Mouse (Mus musculus) embryo, embryonic 11.5 days (tissue): ENCODE measurements around the gene Gm20721.
"Not testable (repeated sequence)": the region's sequence is repeated elsewhere in the genome, so short reads cannot be mapped to it uniquely, and the experiment has no call there.

ENCODE experiments used
- DNase-seq: peaks from one replicate; pipeline ENCODE4 v3.0.0-alpha.2; 2012; ENCODE audit warnings: low read depth, low spot score

Gene Gm20721

GRCm38 (mm10) chr2:174346612-174346998 lies at the start of gene Gm20721:
TSS of gene Gm20721 (minus strand) at chr2:174346712.
- no peak for DNase-seq

GRCm38 (mm10) chr2:174393383-174393782 lies 46.9 kb upstream of the Gm20721 start:
- DNase-seq = no peak

GRCm38 (mm10) chr2:174392554-174392953 lies 46.0 kb upstream of the Gm20721 start:
- DNase-seq = no peak

GRCm38 (mm10) chr2:174391936-174392335 lies 45.4 kb upstream of the Gm20721 start:
- DNase-seq = no peak

- no peak for DNase-seq
These were observed 34.5 kb upstream of the Gm20721 start for GRCm38 (mm10) chr2:174381021-174381420.

GRCm38 (mm10) chr2:174366571-174366970 lies 20.1 kb upstream of the Gm20721 start:
- no peak for DNase-seq

- DNase-seq = no peak
These were observed 13.1 kb upstream of the Gm20721 start for GRCm38 (mm10) chr2:174359656-174360055.

- no peak for DNase-seq
These were observed 12.0 kb upstream of the Gm20721 start for GRCm38 (mm10) chr2:174358516-174358915.

- not testable (repeated sequence) for DNase-seq
These were observed 622 bp upstream of the Gm20721 start for GRCm38 (mm10) chr2:174346999-174347668.

- no peak for DNase-seq
These were observed 1.5 kb downstream of the Gm20721 start for GRCm38 (mm10) chr2:174344996-174345395.

- no peak for DNase-seq
These were observed 2.4 kb downstream of the Gm20721 start for GRCm38 (mm10) chr2:174344003-174344655.

GRCm38 (mm10) chr2:174343566-174343965 lies 2.9 kb downstream of the Gm20721 start:
- no peak for DNase-seq

GRCm38 (mm10) chr2:174342793-174343400 lies 3.6 kb downstream of the Gm20721 start:
- no peak for DNase-seq

GRCm38 (mm10) chr2:174340893-174341580 lies 5.5 kb downstream of the Gm20721 start:
- DNase-seq = no peak

- DNase-seq = no peak
These were observed 6.2 kb downstream of the Gm20721 start for GRCm38 (mm10) chr2:174340229-174340892.

- no peak for DNase-seq
These were observed 6.8 kb downstream of the Gm20721 start for GRCm38 (mm10) chr2:174339701-174340100.

- no peak for DNase-seq
These were observed 9.2 kb downstream of the Gm20721 start for GRCm38 (mm10) chr2:174337275-174337674.

GRCm38 (mm10) chr2:174334415-174334814 lies 12.1 kb downstream of the Gm20721 start:
- no peak for DNase-seq

GRCm38 (mm10) chr2:174333239-174333890 lies 13.1 kb downstream of the Gm20721 start:
- DNase-seq = no peak

- no peak for DNase-seq
These were observed 15.1 kb downstream of the Gm20721 start for GRCm38 (mm10) chr2:174331282-174332030.
